Mouse (Mus musculus) brain, embryonic 14.5 days (tissue): ENCODE results near the gene Thsd4.

Source experiments
- CTCF ChIP-seq: fragments of 200-500 bp; IDR thresholded peaks from 2 replicates; pipeline ENCODE4 v1.5.1; 2012; ENCODE audit warnings: inconsistent platforms, mild to moderate bottlenecking, moderate library complexity, borderline replicate concordance; ENCODE audit not compliant: insufficient read depth, insufficient read length; ENCODE audit errors: extremely low read depth
- POLR2A ChIP-seq: fragments of 200-500 bp; IDR thresholded peaks from 2 replicates; pipeline ENCODE4 v1.6.1; 2012; ENCODE audit warnings: mild to moderate bottlenecking, inconsistent platforms, borderline replicate concordance; ENCODE audit not compliant: poor library complexity, insufficient read depth, insufficient read length, severe bottlenecking; ENCODE audit errors: extremely low read depth

- TF ChIP-seq CTCF (no peak), POLR2A (no peak)
Measured at GRCm38 (mm10) chr9:60491489-60492100, 30.3 kb downstream of the Thsd4 start.
